Mouse (Mus musculus): Measurements from ENCODE around the gene Rnf123. TPM values are rescaled to one million over a fixed set of nuclear protein-coding genes. Genes with fewer than 3 reads are reported as not detected.
A peak's percentile ranks its signal among the peaks of the same experiment; 100 is the strongest.

The Rnf123 gene
- total and polyA plus RNA-seq, 2 experiments from 2014 or later = 32.9 to 40.5 TPM

GRCm38 (mm10) chr9:108082549-108082948 lies 597 bp downstream of the Rnf123 start:
- H3K4me3 ChIP-seq (ENCODE audit: low read depth, low read length) = no peak overlapping the region
- H3K9ac ChIP-seq (replicated peaks; ENCODE audit: low read depth, low read length) = no peak overlapping the region
- no peak for TF ChIP-seq EP300 (IDR thresholded peaks at IDR 0.05; ENCODE audit: low read depth)
- TF ChIP-seq CTCF (IDR thresholded peaks at IDR 0.05; ENCODE audit: low read depth) = no peak
- H3K27ac ChIP-seq (ENCODE audit: low read depth) = no peak overlapping the region
- no peaks in the 10 kb centered on the region for H3K9me3 ChIP-seq (replicated peaks; ENCODE audit: control insufficient read depth, low read length)
- H3K4me2 ChIP-seq (ENCODE audit: low read depth, low read length) = peak overlapping the region; percentile 15; the same call in 1 of the 2 replicates
- WGBS = 6% methylated on average over 19 of the region's 19 CpGs
- peaks cover 38% of the 10 kb centered on the region for H3K36me3 ChIP-seq (replicated peaks; ENCODE audit: control insufficient read depth, insufficient read depth, low read length)
- ATAC-seq (ENCODE audit: insufficient read depth, low read depth) (no peak), DNase-seq (ENCODE audit: low spot score) (no peak)
- H3K27me3 ChIP-seq (ENCODE audit: control insufficient read depth, insufficient read depth, low read length) = peaks cover 23% of the 10 kb centered on the region
- peaks cover 3% of the 10 kb centered on the region for H3K4me1 ChIP-seq (ENCODE audit: control insufficient read depth, insufficient read depth)

DNA sequence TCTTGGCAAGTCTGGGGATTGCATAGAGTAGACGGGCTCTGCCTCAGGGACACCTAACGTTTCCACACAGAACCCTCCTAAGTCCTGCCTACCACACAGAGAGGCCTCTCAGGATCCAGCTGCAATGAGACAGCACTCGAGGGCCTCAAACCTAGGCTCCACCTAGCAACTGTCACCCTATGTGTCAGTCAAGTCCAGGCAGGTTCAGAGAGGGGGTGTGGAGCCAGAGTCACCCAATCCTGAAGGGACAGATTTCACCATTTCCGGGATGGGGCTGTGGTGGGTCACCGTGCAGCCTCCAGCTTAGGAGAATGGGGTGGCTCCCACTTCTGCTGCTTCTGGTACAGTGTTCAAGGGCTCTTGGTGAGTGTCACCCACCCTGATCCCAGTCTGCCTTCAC lies 3.0 kb downstream of the Rnf123 start, which contains the start of gene Mst1:
Gene Mst1, plus strand, starts transcription at position 269 of the 400 bp plus-strand sequence.
- H3K4me1 ChIP-seq (ENCODE audit: control insufficient read depth, insufficient read depth) = peaks cover 3% of the 10 kb centered on the region
- H3K9me3 ChIP-seq (replicated peaks; ENCODE audit: control insufficient read depth, low read length) = no peaks in the 10 kb centered on the region
- H3K9ac ChIP-seq (replicated peaks; ENCODE audit: low read depth, low read length) = peak within 1 kb of the TSS; percentile 77; the same call in 1 of the 2 replicates
- H3K4me3 ChIP-seq (ENCODE audit: low read depth, low read length) = peak within 1 kb of the TSS; percentile 80
- peak within 1 kb of the TSS; percentile 70 for H3K4me2 ChIP-seq (ENCODE audit: low read depth, low read length)
- no peak for TF ChIP-seq CTCF (IDR thresholded peaks at IDR 0.05; ENCODE audit: low read depth)
- TF ChIP-seq EP300 (IDR thresholded peaks at IDR 0.05; ENCODE audit: low read depth) = no peak
- H3K36me3 ChIP-seq (replicated peaks; ENCODE audit: control insufficient read depth, insufficient read depth, low read length) = peaks cover 14% of the 10 kb centered on the region
- H3K27me3 ChIP-seq (ENCODE audit: control insufficient read depth, insufficient read depth, low read length) = peaks cover 23% of the 10 kb centered on the region
- ATAC-seq (ENCODE audit: insufficient read depth, low read depth) (no peak), DNase-seq (ENCODE audit: low spot score) (no peak)
- 76% methylated on average over 5 of the region's 5 CpGs for WGBS
- H3K27ac ChIP-seq (ENCODE audit: low read depth) = no peak within 1 kb of the TSS

- DNase-seq (ENCODE audit: low spot score) = no peak
- H3K4me3 ChIP-seq (ENCODE audit: low read depth, low read length) = no peak overlapping the region
- H3K4me1 ChIP-seq (ENCODE audit: control insufficient read depth, insufficient read depth) = peaks cover 16% of the 10 kb centered on the region
- H3K9me3 ChIP-seq (replicated peaks; ENCODE audit: control insufficient read depth, low read length) = no peaks in the 10 kb centered on the region
- ATAC-seq (ENCODE audit: insufficient read depth, low read depth) = peak; percentile 66
- no peak overlapping the region for H3K4me2 ChIP-seq (ENCODE audit: low read depth, low read length)
- H3K9ac ChIP-seq (replicated peaks; ENCODE audit: low read depth, low read length) = 0 out of 2 replicates have a peak overlapping the region, but pooled peaks have one; percentile 26
- H3K27me3 ChIP-seq (ENCODE audit: control insufficient read depth, insufficient read depth, low read length) = no peaks in the 10 kb centered on the region
- WGBS = 34% methylated on average over 7 of the region's 7 CpGs
- H3K27ac ChIP-seq (ENCODE audit: low read depth) = peak overlapping the region; percentile 77
- TF ChIP-seq CTCF (IDR thresholded peaks at IDR 0.05; ENCODE audit: low read depth) (no peak), EP300 (IDR thresholded peaks at IDR 0.05; ENCODE audit: low read depth) (no peak)
- H3K36me3 ChIP-seq (replicated peaks; ENCODE audit: control insufficient read depth, insufficient read depth, low read length) = peaks cover 14% of the 10 kb centered on the region
Observed at GRCm38 (mm10) chr9:108073141-108073930, 9.8 kb downstream of the Rnf123 start.

DNA sequence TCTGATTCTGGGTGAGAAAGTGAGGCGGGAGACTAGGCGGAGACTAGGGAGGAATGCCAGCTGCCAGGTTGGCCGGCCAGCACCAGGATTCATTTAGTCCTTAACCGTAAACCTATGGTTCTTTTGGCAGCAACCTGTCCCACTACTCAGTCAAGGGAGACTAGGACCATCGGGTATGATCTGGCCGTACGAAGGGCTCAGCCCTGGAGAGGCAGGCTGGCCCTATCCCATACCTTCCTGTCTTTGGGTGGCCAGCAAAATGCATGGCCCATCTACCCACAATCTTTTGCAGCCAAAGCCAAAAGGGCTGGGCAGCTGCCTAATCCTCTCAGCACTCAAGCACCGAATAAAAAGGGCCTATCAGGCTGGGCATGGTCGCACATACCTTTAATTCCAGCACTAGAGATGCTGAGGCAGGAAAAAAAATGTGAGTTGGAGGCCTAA lies 10.6 kb downstream of the Rnf123 start:
- TF ChIP-seq CTCF (IDR thresholded peaks at IDR 0.05; ENCODE audit: low read depth) (no peak), EP300 (IDR thresholded peaks at IDR 0.05; ENCODE audit: low read depth) (no peak)
- WGBS = 34% methylated on average over 9 of the region's 9 CpGs
- Histone ChIP-seq H3K4me1 (ENCODE audit: control insufficient read depth, insufficient read depth) (peaks cover 16% of the 10 kb centered on the region), H3K9me3 (replicated peaks; ENCODE audit: control insufficient read depth, low read length) (no peaks in the 10 kb centered on the region), H3K36me3 (replicated peaks; ENCODE audit: control insufficient read depth, insufficient read depth, low read length) (peaks cover 14% of the 10 kb centered on the region), H3K4me2 (ENCODE audit: low read depth, low read length) (no peak overlapping the region), H3K27me3 (ENCODE audit: control insufficient read depth, insufficient read depth, low read length) (no peaks in the 10 kb centered on the region), H3K27ac (ENCODE audit: low read depth) (peak overlapping the region; percentile 58), H3K4me3 (ENCODE audit: low read depth, low read length) (no peak overlapping the region), H3K9ac (replicated peaks; ENCODE audit: low read depth, low read length) (no peak overlapping the region)
- no peak for DNase-seq (ENCODE audit: low spot score)
- ATAC-seq (ENCODE audit: insufficient read depth, low read depth) = peak; percentile 47

DNA sequence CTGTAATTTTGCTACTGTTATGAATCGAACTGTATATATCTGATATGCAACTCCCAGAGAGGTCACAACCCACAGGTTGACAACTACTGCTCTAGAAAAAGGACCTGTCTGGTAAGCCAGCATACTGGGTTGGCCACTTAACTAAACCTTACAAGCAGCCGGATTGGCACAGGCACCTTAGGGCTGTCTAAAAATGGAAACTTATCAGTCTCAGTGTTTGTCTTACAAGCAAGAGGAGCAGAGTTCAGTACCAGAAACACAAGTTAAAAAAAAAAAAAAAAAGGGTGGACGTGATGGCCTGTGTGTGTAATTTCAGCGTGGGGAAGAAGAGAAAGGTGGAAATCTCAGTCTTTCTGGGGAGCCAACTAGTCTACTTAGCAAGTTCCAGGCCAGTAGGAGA lies 11.3 kb downstream of the Rnf123 start:
- DNase-seq (ENCODE audit: low spot score) (no peak), ATAC-seq (ENCODE audit: insufficient read depth, low read depth) (no peak)
- Histone ChIP-seq H3K9ac (replicated peaks; ENCODE audit: low read depth, low read length) (no peak overlapping the region), H3K4me2 (ENCODE audit: low read depth, low read length) (no peak overlapping the region), H3K4me1 (ENCODE audit: control insufficient read depth, insufficient read depth) (peaks cover 16% of the 10 kb centered on the region), H3K27ac (ENCODE audit: low read depth) (peak overlapping the region; percentile 58), H3K4me3 (ENCODE audit: low read depth, low read length) (no peak overlapping the region), H3K36me3 (replicated peaks; ENCODE audit: control insufficient read depth, insufficient read depth, low read length) (peaks cover 16% of the 10 kb centered on the region), H3K27me3 (ENCODE audit: control insufficient read depth, insufficient read depth, low read length) (no peaks in the 10 kb centered on the region), H3K9me3 (replicated peaks; ENCODE audit: control insufficient read depth, low read length) (no peaks in the 10 kb centered on the region)
- 37% methylated on average over 4 of the region's 4 CpGs for WGBS
- TF ChIP-seq CTCF (IDR thresholded peaks at IDR 0.05; ENCODE audit: low read depth) (no peak), EP300 (IDR thresholded peaks at IDR 0.05; ENCODE audit: low read depth) (no peak)

All from heart, postnatal 0 days (tissue).